Mouse (Mus musculus): ENCODE measurements around the gene Lag3. TPM values are rescaled to one million over a fixed set of nuclear protein-coding genes. Genes with fewer than 3 reads are reported as not detected.

The Lag3 gene
- polyA plus RNA-seq, 1 experiment from 2014 or later = 1.1 TPM

DNA sequence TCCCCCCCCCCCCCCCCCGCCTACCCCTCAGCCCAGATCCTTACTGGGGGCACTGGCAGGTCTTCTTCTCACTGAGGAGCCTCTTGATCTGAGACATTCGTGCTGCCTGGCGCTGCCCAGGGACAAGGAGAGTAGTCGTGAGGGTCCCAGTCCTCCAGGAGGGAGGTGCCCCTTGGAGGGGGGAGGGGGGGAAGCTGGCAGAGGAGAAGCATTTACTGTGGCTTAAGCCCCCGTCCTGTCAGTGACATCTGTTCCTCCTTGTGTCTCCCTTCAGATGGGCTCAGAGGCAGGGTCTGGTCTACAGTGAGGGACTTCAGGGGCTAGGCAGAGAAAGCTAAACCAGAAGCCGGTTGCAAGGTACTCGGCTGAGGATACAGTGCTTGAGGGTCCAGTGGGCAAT, 44.9 kb downstream of the Lag3 start:
- no peaks in the 10 kb centered on the region for H3K9me3 ChIP-seq (replicated peaks; ENCODE audit: control insufficient read depth, low read length)
- 66% methylated on average over 7 of the region's 7 CpGs for WGBS
- H3K36me3 ChIP-seq (ENCODE audit: control insufficient read depth, insufficient read depth) = no peaks in the 10 kb centered on the region
- no peak overlapping the region for H3K27ac ChIP-seq (ENCODE audit: low read length)
- peaks cover 9% of the 10 kb centered on the region for H3K27me3 ChIP-seq (ENCODE audit: control insufficient read depth, insufficient read depth, low read length)
- ATAC-seq (replicated peaks; ENCODE audit: extremely low read depth, insufficient read depth, low FRiP score) = no peak
- no peak overlapping the region for H3K4me3 ChIP-seq (ENCODE audit: low read length)
- no peak overlapping the region for H3K4me2 ChIP-seq (ENCODE audit: low read depth, low read length)
- H3K4me1 ChIP-seq (ENCODE audit: control insufficient read depth, insufficient read depth, low read length) = peaks cover 17% of the 10 kb centered on the region
- no peak overlapping the region for H3K9ac ChIP-seq (ENCODE audit: low read length)

- H3K4me1 ChIP-seq (ENCODE audit: control insufficient read depth, insufficient read depth, low read length) = peaks cover 17% of the 10 kb centered on the region
- H3K9ac ChIP-seq (ENCODE audit: low read length) = no peak overlapping the region
- H3K4me2 ChIP-seq (ENCODE audit: low read depth, low read length) = no peak overlapping the region
- H3K27me3 ChIP-seq (ENCODE audit: control insufficient read depth, insufficient read depth, low read length) = peaks cover 12% of the 10 kb centered on the region
- H3K27ac ChIP-seq (ENCODE audit: low read length) = no peak overlapping the region
- H3K9me3 ChIP-seq (replicated peaks; ENCODE audit: control insufficient read depth, low read length) = no peaks in the 10 kb centered on the region
- no peaks in the 10 kb centered on the region for H3K36me3 ChIP-seq (ENCODE audit: control insufficient read depth, insufficient read depth)
- no peak overlapping the region for H3K4me3 ChIP-seq (ENCODE audit: low read length)
- ATAC-seq (replicated peaks; ENCODE audit: extremely low read depth, insufficient read depth, low FRiP score) = no peak
- WGBS = 67% methylated on average over 18 of the region's 18 CpGs
Measured at GRCm38 (mm10) chr6:124865766-124866362, 45.6 kb downstream of the Lag3 start.

DNA sequence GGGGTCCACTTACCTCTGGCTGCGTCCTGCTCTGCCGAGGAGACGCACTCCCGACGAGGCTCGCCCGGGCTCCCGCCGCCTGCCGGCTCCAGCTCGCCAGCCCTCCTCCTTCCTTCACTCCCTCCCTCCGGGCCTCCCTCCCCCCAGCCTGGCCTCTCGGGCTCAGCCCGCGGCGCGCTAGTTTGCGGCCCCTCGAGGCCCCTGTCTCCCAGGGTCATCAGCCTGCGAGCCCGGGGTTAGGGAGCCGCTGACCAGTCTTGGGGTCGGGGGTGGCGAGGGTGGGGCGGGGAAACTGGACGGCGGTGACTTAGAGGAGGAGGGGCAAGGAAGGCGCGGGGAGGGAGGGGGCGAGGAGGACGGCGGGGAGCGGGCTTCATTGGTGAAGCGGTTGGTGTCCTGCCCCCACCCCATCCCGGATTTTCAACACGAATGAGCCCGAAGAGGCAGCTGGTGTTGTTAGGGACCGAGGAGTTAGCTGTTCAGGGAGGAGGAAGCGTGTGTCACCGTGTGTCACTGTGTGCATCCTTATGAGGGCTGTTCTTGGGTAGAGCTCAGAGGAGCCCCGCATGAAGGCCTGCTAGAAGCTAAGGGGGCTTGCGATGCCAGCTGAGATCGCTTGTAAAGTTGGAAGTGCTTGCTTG, 47.7 kb downstream of the Lag3 start, which contains the start of gene Gpr162:
Gpr162 (minus strand) TSS at position 326 of the 641 bp plus-strand sequence.
- Histone ChIP-seq H3K27me3 (ENCODE audit: control insufficient read depth, insufficient read depth, low read length) (peaks cover 20% of the 10 kb centered on the region), H3K27ac (ENCODE audit: low read length) (no peak within 1 kb of the TSS), H3K4me1 (ENCODE audit: control insufficient read depth, insufficient read depth, low read length) (peaks cover 17% of the 10 kb centered on the region), H3K4me3 (ENCODE audit: low read length) (peak within 1 kb of the TSS; percentile 64), H3K36me3 (ENCODE audit: control insufficient read depth, insufficient read depth) (no peaks in the 10 kb centered on the region), H3K4me2 (ENCODE audit: low read depth, low read length) (peak within 1 kb of the TSS; percentile 94), H3K9me3 (replicated peaks; ENCODE audit: control insufficient read depth, low read length) (no peaks in the 10 kb centered on the region), H3K9ac (ENCODE audit: low read length) (peak within 1 kb of the TSS; percentile 81)
- peak; percentile 61 for ATAC-seq (replicated peaks; ENCODE audit: extremely low read depth, insufficient read depth, low FRiP score)
- under 1% methylated on average over 37 of the region's 43 CpGs for WGBS

DNA sequence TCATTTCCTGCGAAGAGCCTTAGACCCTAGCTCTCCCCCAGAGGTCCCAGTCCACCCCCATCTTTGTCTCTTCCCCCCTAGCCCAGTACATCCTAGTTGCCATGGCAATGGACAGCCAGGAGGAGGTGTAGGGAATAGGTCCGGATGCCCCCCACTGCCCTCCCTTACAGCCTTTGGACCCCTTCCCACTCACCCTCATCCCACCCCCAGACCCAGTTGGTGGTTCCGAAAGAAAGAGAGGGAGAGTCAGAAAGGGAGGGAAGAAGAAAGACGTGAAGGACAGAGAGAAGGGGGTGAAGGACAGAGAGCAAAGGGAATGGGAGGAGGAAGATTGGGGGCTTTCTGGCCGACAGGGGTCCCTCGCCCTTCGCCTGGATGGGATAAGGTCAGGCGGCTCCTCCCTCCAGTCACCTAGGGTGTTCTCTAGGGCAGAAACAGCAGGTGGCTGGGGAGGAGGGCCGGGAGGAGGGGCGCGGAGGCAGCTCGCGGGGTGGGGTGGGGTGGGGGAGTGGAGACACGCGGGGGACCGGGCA, 48.3 kb downstream of the Lag3 start:
- WGBS = 1% methylated on average over 8 of the region's 16 CpGs
- H3K9ac ChIP-seq (ENCODE audit: low read length) = peak overlapping the region; percentile 81
- peaks cover 21% of the 10 kb centered on the region for H3K4me1 ChIP-seq (ENCODE audit: control insufficient read depth, insufficient read depth, low read length)
- H3K27ac ChIP-seq (ENCODE audit: low read length) = no peak overlapping the region
- peaks cover 26% of the 10 kb centered on the region for H3K27me3 ChIP-seq (ENCODE audit: control insufficient read depth, insufficient read depth, low read length)
- ATAC-seq (replicated peaks; ENCODE audit: extremely low read depth, insufficient read depth, low FRiP score) = peak; percentile 34
- H3K4me2 ChIP-seq (ENCODE audit: low read depth, low read length) = peak overlapping the region; percentile 94
- H3K4me3 ChIP-seq (ENCODE audit: low read length) = peak overlapping the region; percentile 64
- H3K36me3 ChIP-seq (ENCODE audit: control insufficient read depth, insufficient read depth) = no peaks in the 10 kb centered on the region
- H3K9me3 ChIP-seq (replicated peaks; ENCODE audit: control insufficient read depth, low read length) = no peaks in the 10 kb centered on the region

DNA sequence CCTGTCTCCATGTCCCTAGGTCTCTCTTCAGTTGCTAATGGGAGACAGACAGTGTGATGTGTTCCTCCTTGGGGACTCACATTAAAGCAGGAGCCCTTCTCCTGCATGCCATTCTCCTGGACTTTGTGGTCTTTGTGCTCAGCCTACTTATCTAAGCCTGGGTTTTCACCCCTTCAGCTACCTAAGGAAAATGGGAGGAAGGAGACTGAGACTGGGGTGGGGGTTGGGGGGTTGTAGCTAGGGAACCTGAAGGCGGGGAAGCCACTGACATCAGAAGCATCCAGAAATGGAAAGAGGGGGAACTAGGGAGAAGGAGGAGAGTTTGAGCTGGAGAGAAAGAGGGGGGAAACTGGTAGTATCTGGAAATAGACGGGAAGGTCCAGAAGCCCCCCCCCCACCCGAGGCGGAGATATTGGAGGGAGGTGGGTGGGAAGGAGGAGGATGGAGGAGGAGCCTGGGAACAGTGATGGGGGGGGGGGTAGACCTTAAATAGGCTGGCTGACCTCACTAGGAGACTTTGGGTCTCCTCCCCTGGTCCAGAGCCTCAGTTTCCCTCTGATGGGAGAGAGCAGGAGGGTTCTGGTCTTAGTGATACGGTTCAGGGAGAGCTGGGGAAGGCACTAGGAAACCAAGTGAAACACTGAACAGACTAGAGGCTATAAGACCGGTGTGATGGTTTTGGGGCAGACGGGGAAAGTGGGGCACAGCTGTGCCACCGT, 48.9 kb downstream of the Lag3 start:
- Histone ChIP-seq H3K9me3 (replicated peaks; ENCODE audit: control insufficient read depth, low read length) (no peaks in the 10 kb centered on the region), H3K27ac (ENCODE audit: low read length) (no peak overlapping the region), H3K4me1 (ENCODE audit: control insufficient read depth, insufficient read depth, low read length) (peaks cover 24% of the 10 kb centered on the region), H3K36me3 (ENCODE audit: control insufficient read depth, insufficient read depth) (no peaks in the 10 kb centered on the region), H3K27me3 (ENCODE audit: control insufficient read depth, insufficient read depth, low read length) (peaks cover 31% of the 10 kb centered on the region), H3K4me2 (ENCODE audit: low read depth, low read length) (peak overlapping the region; percentile 94), H3K4me3 (ENCODE audit: low read length) (peak overlapping the region; percentile 64), H3K9ac (ENCODE audit: low read length) (peak overlapping the region; percentile 81; the same call in 1 of the 2 replicates)
- ATAC-seq (replicated peaks; ENCODE audit: extremely low read depth, insufficient read depth, low FRiP score) = no peak
- WGBS = 14% methylated on average over 8 of the region's 8 CpGs

GRCm38 (mm10) chr6:124861802-124862201, 49.7 kb downstream of the Lag3 start:
- WGBS = 44% methylated on average over 3 of the region's 3 CpGs
- Histone ChIP-seq H3K36me3 (ENCODE audit: control insufficient read depth, insufficient read depth) (no peaks in the 10 kb centered on the region), H3K27ac (ENCODE audit: low read length) (no peak overlapping the region), H3K9me3 (replicated peaks; ENCODE audit: control insufficient read depth, low read length) (no peaks in the 10 kb centered on the region), H3K4me1 (ENCODE audit: control insufficient read depth, insufficient read depth, low read length) (peaks cover 24% of the 10 kb centered on the region), H3K4me2 (ENCODE audit: low read depth, low read length) (no peak overlapping the region), H3K4me3 (ENCODE audit: low read length) (no peak overlapping the region), H3K27me3 (ENCODE audit: control insufficient read depth, insufficient read depth, low read length) (peaks cover 31% of the 10 kb centered on the region), H3K9ac (ENCODE audit: low read length) (no peak overlapping the region)
- no peak for ATAC-seq (replicated peaks; ENCODE audit: extremely low read depth, insufficient read depth, low FRiP score)

DNA sequence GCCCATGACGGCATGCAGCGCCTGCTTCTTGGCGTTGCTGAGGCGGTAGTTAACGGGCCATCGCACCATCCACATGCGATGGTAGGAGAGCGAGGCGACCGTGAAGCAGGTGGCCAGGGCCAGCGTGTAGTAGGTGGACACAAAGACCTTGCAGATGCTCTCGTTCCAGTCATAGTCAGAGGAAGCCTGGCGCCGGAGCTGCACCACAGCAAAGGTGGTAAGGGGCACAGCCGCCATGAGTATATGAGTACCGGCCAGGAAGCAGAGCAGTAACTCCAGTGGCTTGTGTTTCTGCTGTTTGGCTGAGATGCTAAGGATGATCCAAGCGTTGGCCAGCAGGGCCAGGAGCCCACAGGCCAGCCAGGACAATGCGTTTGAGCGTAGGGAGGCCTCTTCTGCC, 50.2 kb downstream of the Lag3 start:
- no peak overlapping the region for H3K4me2 ChIP-seq (ENCODE audit: low read depth, low read length)
- no peak for ATAC-seq (replicated peaks; ENCODE audit: extremely low read depth, insufficient read depth, low FRiP score)
- no peaks in the 10 kb centered on the region for H3K9me3 ChIP-seq (replicated peaks; ENCODE audit: control insufficient read depth, low read length)
- no peak overlapping the region for H3K27ac ChIP-seq (ENCODE audit: low read length)
- no peak overlapping the region for H3K9ac ChIP-seq (ENCODE audit: low read length)
- peaks cover 31% of the 10 kb centered on the region for H3K27me3 ChIP-seq (ENCODE audit: control insufficient read depth, insufficient read depth, low read length)
- no peaks in the 10 kb centered on the region for H3K36me3 ChIP-seq (ENCODE audit: control insufficient read depth, insufficient read depth)
- WGBS = 84% methylated on average over 19 of the region's 19 CpGs
- H3K4me3 ChIP-seq (ENCODE audit: low read length) = no peak overlapping the region
- peaks cover 27% of the 10 kb centered on the region for H3K4me1 ChIP-seq (ENCODE audit: control insufficient read depth, insufficient read depth, low read length)

DNA sequence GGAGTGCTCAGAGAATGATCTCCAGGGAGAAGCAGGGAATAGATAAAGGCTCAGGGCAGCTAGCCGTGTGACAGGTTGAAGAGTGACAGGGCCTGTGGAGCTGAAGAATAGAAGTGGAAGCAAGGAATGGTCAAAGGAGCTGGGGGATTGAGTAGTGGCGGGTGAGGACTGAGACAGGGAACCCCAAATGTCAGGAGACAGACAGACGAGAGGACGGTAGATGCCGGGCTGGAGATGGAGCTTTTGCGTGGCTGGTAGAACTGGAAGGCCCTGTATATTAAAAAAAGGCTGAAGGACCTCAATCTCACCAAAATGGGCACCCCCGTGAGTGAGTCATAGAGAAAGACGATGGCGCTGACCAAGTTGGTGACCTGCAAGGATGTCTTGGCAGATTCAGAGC, 51.0 kb downstream of the Lag3 start:
- ATAC-seq (replicated peaks; ENCODE audit: extremely low read depth, insufficient read depth, low FRiP score) = no peak
- Histone ChIP-seq H3K9ac (ENCODE audit: low read length) (no peak overlapping the region), H3K4me3 (ENCODE audit: low read length) (no peak overlapping the region), H3K4me2 (ENCODE audit: low read depth, low read length) (no peak overlapping the region), H3K36me3 (ENCODE audit: control insufficient read depth, insufficient read depth) (no peaks in the 10 kb centered on the region), H3K27me3 (ENCODE audit: control insufficient read depth, insufficient read depth, low read length) (peaks cover 30% of the 10 kb centered on the region), H3K9me3 (replicated peaks; ENCODE audit: control insufficient read depth, low read length) (no peaks in the 10 kb centered on the region), H3K4me1 (ENCODE audit: control insufficient read depth, insufficient read depth, low read length) (peaks cover 29% of the 10 kb centered on the region), H3K27ac (ENCODE audit: low read length) (no peak overlapping the region)
- WGBS = 82% methylated on average over 9 of the region's 9 CpGs

GRCm38 (mm10) chr6:124859725-124860124, 51.8 kb downstream of the Lag3 start:
- ATAC-seq (replicated peaks; ENCODE audit: extremely low read depth, insufficient read depth, low FRiP score) = no peak
- Histone ChIP-seq H3K27ac (ENCODE audit: low read length) (no peak overlapping the region), H3K36me3 (ENCODE audit: control insufficient read depth, insufficient read depth) (no peaks in the 10 kb centered on the region), H3K4me3 (ENCODE audit: low read length) (no peak overlapping the region), H3K9me3 (replicated peaks; ENCODE audit: control insufficient read depth, low read length) (no peaks in the 10 kb centered on the region), H3K4me2 (ENCODE audit: low read depth, low read length) (0 out of 2 replicates have a peak overlapping the region, but pooled peaks have one; percentile 26), H3K27me3 (ENCODE audit: control insufficient read depth, insufficient read depth, low read length) (peaks cover 27% of the 10 kb centered on the region), H3K4me1 (ENCODE audit: control insufficient read depth, insufficient read depth, low read length) (peaks cover 32% of the 10 kb centered on the region), H3K9ac (ENCODE audit: low read length) (peak overlapping the region; percentile 47; the same call in 1 of the 2 replicates)
- WGBS = 7% methylated on average over 12 of the region's 12 CpGs
